Mouse (Mus musculus) left cerebral cortex, postnatal 25 days (tissue): ENCODE measurements around the gene Ptafr. TPM values are rescaled to one million over a fixed set of nuclear protein-coding genes. Genes with fewer than 3 reads are reported as not detected.

Experiments used
- DNase-seq, 2 experiments: peaks; one replicate each; pipeline ENCODE4 v3.0.0; 2022; ENCODE audit warnings: low spot score in 2 of 2, mixed read lengths in 1 of 2
- intact Hi-C: fragments of 180-260 bp; cut with DNase I; formaldehyde crosslinking; loops from one replicate; pipeline ENCODE4 v1.15.1; 2025
- total RNA-seq, 2 experiments: library from RNA; stranded (reverse); gene quantifications; 2 replicates each; pipeline ENCODE4 v1.2.3; 2021

Gene Ptafr
- total RNA-seq: 1 to 10 TPM; 1.6 to 1.7 TPM

DNA sequence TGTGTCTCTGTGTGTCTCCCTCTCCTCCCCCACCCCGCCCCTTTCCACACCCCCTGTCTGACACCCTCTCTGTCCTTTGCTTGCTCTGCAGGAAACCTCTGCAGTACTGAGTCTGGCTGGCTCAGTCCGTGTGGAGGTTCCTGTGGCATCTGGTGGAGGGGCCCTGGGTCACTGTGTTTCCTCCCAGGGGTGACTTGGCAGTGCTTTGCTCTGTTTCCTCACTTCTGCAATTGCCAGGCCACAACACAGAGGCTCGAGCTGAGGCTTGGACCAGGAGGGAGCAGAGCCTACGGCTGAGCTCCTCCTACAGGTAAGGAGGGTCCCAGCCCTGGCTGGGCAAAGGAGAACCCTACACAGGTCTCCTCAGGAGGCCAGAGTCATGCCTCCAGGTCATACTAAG lies at the start of gene Ptafr:
Ptafr (plus strand) TSS at position 103 of the 400 bp plus-strand sequence.
- no peak for DNase-seq
- intact Hi-C loops: no loop called here

DNA sequence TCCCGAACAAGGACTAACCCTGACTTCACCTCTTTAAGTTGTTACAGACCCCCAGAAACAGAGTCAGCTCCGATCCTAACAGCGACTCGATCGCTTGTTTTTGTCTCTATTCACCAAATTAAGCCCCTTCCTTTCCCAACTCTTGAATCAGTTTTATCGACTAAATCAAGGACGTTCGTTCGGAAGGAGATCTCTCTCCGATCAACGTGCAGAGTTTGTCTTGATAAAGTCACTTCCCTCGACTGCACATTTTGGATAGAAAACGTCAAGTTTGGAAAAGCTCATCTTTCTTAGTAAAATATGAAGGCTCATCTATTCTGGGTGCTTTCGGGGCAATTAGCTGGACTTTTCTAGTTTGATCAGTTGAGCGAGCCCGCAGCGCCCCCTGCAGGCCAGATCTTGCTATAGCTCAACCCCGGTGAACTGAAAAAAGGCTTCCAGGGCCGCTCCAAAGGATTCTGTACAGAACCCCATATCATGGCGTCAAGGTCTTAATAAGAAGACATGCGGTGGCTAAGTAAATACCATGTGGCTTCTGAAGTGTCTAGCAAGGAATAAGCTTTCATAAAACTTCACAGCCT lies 49.2 kb upstream of the Ptafr start:
- DNase-seq: peak; percentile 80 to 85
- intact Hi-C loops: loop anchor here (2.0 to 10.0 kb wide), 3 partner anchors 92 to 210 kb away; partner anchors contain the start of genes Phactr4, Rab42 and Rcc1

DNA sequence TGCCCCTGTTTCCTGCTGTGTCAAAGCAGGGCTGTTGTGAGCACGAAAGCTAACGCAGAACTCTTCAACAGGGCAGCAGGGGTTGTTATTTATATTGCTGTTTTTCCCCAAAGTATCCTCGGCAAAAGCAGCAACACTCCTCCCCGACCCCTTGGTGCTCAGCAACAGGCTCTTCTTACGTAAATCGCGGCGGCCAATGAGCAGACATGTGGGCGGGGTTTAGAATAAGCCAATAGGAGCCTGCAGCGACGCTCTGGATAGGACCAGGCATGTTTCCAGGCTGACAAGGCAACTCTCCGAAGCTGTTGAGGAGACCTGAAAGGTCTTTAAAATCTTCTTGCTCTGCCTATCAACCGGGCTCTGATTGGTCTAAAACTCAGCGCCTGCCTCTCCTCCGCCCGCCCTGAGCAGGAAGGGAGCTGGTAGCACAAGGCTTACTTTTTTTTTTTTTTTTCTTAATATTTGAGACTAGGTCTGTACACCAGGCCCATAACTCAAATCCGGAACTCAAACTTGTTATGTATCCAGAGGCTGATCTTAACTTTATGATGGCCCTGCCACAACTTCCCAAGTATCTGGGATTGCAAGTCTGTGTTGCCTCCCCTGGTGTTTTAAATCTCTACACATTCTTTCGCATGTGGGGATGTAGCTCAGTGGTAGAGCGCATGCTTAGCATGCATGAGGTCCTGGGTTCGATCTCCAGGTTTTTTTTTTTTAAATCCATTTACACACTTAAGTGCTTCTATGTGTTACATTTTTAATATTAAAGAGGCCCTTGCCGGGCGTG lies 48.3 kb upstream of the Ptafr start:
- intact Hi-C loops: loop anchor here (2.0 to 10.0 kb wide), 2 partner anchors 93 to 211 kb away; partner anchors contain the start of genes Phactr4 and Rab42
- peak; percentile 92 to 98 for DNase-seq

DNA sequence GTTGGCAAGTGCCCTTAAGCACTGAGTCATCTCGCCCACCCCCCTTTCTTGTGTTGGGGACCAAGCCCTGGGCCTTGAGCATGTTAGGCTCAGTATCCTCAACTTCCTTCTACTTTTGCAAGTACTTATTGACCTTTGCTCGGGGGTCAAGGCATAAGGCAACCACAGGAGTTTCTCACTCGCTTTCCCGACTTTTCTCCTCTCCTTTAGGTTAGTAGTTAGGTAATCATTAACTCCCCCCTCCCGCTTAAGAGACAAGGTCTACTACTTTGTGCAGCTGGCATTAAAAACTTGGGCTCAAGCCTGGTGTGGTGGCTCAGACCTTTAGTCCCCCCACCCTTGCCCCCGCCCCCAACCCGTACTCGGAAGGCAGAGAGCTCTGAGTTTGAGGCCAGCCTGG lies 45.8 kb upstream of the Ptafr start:
- intact Hi-C loops: loop anchor here (10.0 kb wide), 1 partner anchor 213 kb away; the partner anchor contains the start of gene Rab42
- DNase-seq: no peak

DNA sequence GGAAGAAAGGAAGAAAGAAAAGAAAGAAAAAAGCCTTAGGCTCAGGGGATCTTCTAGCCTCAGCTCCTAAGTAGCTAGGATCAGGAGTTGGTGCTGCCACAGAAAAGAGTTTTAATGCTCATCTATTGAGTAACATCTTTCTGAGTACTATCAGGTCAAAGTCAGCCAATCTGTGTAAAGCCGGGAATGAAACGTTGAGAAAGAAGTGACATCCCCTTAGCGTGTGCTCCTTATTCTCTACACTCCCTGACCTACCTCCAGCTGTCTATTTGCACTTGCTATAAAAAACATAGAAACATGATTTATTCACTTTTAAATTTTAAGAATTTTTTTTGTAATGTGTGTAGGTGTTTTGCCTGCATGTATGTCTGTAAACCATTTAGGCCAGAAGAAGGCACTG lies 44.7 kb upstream of the Ptafr start:
- no peak for DNase-seq
- intact Hi-C loops: loop anchor here (10.0 kb wide), 1 partner anchor 214 kb away; the partner anchor contains the start of gene Rab42

DNA sequence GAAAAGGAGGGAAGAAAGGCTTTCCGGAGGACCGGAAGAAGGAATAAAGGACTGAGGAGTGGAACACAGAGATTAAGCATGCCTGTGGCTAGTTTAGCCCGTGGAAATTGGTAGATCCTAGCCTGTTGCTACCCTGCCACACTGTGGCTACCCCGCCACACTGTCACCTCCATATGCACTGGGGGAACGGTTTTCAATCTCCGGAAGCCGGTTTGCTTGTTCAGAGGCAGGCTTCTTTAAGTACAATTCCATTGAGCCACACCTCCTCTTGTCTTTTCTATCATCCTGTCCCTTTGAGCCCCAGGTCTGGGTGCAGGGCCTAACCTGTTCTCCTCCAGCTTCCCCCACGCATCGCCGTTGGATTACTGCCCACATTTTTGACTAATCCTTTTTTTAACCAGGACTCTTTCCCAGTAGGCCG lies 39.5 kb upstream of the Ptafr start:
- intact Hi-C loops: no loop called here
- no peak for DNase-seq

DNA sequence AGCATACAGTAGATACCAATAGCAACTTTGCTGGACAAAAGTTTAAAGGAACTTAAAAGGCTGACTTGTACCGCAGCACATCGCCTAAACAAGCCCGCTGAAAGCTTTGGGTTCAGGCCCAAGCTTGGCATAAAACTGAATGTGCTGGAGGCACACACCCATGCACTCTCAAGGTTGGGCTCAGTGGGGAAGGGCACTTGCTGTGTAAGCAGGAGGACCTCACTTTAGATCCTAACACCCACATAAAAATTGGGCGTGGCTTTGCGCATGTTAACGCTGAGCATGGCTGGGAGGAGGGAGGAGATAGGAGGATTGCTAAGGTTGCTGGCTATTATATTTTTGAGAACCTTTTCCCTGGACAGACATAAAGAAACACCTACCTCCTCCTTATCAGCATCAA lies 39.1 kb upstream of the Ptafr start:
- DNase-seq: no peak
- intact Hi-C loops: no loop called here

DNA sequence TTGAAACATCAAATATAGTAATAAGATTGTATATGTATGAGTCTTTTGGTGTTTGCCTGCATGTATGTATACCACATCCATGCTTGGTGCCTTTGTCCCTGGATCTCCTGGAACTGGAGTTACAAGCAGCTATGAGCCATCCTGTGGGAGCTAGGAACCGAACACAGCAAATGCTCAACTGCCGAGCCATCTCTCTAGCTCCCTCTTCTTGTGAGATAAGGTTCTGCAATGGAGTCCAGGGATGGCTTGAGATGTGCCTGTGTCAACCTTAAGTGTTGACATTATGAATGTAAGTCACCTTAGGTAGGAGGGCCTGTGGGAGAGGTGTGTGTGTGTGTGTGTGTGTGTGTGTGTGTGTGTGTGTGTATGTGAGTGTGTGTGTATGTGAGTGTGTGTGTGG lies 37.2 kb upstream of the Ptafr start:
- DNase-seq: no peak
- intact Hi-C loops: no loop called here

DNA sequence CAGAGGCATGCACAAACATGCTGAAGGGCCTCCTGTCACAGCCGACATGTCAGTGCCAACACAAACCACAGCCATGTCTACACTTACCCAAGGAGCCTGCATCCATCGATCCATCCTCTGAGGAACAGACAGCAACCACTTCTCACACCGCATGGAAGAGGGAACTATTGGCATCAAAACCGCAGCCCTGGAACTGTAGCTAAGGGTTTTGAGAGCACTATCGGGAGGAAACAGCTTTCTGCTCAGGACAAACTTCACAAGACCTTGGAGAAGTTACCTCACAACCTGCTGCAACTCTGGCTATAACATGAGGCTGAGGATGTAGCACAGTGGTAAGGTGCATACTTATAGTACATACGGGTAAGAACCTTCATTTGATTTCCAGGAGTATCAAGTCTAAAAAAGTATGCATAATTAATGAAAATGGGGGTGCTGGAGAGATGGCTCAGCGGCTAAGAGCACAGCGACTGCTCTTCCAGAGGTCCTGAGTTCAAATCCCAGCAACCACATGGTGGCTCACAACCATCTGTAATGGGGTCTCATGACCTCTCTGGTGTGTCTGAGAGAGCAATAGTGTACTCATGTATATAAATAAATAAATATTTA lies 35.8 kb upstream of the Ptafr start:
- DNase-seq: no peak
- intact Hi-C loops: no loop called here

DNA sequence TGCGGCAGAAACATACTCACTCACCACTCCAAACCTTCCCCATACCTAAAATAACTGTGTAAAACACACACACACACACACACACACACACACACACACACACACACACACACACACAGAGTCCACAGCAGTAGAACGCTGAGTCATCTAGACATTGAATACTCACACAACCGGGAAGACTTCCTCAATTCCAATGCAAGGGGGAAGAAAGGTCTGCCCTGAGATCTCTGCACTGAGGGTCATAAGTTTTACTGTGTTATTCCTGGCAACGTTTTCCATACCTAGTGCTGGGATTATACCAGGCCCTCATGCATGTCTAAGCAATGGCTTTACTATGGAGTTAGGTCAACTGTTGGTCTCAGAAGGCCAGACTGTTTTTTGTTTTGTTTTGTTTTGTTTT lies 34.5 kb upstream of the Ptafr start:
- intact Hi-C loops: no loop called here
- no peak for DNase-seq

DNA sequence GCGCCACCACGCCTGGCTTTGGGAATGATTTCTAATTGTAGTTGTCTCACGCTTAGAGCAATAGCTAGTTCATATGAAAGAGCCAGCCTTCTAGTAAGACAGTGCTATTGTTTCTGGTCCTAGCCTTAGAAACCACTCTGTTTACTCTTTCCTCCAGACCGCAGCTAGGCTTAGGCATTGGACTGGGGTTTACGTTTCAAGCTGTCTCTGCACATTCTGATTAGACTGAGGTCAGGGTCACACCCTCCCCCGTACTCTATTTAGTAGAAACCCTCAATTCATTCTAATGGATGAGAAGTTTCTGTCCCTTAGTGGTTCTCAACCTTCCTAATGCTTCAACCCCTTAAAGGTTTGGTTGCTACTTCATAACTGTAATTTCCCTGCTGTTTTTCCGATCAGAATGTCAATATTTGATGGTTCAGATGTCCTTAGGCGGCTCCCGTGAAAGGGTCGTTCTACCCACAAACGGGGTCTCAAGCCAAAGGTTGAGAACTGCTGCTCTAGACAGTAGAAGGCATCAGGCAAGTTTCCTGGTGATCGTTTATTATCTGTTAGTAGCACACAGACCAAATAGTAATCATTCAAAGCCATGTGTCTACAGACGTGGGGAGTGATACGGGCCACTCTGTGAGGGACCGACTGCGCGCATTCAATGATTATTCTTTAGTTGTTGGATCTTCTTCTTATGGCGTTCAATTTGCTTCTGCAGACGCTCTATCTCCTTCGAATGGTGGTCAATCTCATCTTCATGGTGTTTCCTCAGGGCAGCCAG lies 33.6 kb upstream of the Ptafr start:
- no peak for DNase-seq
- intact Hi-C loops: loop anchor here (10.0 kb wide), 1 partner anchor 375 kb away; no protein-coding TSS in a partner anchor

DNA sequence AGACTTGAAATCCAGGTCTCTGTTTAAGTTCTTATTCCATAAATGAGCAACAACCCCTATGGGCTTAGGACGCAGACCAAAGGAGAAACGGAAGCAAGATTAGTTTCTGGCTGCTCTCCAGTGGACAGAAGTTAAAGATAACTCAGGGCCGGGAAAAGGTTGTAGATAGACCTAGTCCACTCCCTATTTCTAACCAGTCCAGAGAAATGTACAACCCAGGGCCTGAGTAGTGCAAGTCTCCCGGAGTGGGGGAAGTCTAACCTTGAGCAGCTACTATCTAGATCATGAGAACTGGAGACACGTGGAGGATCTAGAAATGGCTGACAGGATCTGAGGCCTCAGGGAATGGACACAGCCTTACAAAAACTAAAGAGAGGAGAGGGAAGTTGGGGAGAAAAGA lies 31.4 kb upstream of the Ptafr start:
- no peak for DNase-seq
- intact Hi-C loops: loop anchor here (10.0 kb wide), 1 partner anchor 372 kb away; no protein-coding TSS in a partner anchor

DNA sequence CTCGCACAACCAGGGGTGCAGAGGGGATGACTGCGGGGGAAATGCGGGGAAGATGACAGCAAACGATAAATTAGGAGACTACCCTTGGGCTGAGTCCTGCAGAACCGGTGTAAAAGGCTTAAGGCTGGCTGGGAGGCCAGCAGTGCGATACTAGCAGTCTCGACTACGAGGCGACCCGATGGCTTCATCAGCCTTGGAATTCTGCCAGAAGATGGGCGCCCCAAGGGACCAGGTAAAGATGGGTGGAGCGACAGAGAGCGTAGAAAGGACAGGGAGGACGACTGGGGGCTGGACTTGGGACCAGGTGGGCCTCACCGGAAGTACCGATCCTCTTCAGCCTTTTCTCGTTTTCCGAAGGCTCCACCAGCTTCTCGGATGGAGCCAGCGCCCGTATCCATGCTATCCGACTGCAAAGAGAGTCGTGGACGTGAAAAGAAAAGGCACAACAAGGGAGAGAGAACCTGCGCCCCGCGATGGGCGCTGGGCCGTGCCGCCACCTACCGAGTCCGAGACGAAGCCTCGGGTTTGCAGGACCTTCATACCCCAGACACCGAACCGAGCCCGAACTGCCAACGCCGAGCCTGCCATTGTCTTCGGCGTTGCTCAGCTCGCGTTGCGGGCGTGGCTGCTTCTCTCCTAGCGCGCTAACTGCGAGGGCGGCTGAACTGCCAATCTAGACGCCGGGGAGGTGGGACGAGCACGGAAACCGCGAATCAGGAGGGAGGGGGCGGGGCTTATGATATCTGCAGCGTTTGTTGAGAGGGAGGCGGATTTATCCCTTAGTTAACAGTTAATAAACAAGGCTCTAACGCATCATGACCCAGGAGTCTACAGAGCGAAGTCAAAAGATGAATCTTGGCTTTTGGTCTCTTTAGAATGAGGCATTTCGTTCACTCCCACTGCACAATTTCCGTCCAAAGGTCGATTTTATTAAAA lies 30.6 kb upstream of the Ptafr start, which contains the start of gene Atpif1:
Atpif1 (minus strand) TSS at position 679 of the 936 bp plus-strand sequence.
- intact Hi-C loops: loop anchor here (10.0 kb wide), 1 partner anchor 372 kb away; no protein-coding TSS in a partner anchor
- peak; percentile 89 to 93 for DNase-seq

DNA sequence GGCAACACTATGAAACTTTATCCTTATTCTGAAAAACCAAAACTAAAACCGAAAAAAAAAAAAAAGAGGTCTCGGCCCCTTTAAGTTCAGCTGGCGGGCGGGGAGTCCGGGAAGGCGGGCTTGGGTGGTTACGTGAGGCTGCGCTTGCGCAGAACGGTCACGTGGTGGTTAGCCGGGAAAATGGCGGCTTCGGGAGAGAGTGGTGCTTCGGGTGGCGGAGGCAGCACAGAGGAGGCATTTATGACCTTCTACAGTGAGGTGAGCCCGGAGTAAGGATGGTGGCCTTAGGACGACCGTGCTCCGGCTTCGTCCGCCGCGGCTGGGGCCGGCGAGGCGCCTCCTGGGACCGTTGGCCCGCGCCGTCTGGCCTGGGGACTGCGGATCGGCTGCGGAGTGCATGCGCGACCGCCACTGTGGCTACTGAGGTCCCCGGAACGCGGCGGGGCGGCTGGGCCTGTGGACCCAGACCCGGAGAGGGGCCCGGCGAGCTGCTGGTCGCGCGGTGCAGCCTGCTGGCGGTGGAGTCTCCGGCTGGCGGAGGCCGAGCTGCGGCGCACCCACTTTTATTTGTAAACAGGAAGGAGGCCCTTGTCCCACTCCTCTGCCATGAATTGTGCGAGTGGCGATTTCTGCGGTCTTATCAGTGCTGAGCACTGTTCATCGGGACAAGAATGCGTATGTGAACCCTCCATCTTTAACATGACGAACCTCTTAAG lies 28.3 kb upstream of the Ptafr start, which contains the start of gene Dnajc8:
Dnajc8 (plus strand) TSS at position 145 of the 716 bp plus-strand sequence.
- intact Hi-C loops: loop anchor here (10.0 kb wide), 1 partner anchor 369 kb away; no protein-coding TSS in a partner anchor

DNA sequence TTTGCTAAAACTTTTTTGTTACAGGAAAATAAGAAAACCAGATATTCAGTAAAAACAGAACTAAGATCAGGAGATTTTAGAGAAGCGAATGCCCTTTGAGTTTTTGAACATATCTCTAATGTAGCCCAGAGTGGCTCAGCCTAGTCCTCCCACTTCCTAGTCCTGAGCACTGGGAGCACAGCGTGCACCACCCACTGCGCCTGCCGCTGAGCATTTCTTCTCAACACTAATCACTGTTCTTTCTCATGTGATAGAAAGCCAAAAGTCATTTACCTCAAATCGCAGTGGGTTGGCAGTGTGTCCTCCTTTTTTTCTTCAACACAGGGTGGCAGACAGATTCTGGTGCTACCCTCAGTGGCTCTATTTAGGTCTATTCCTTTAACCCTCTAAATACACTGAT lies 24.4 kb upstream of the Ptafr start:
- DNase-seq: peak in 1 of 2 experiments; percentile 41
- intact Hi-C loops: loop anchor here (10.0 kb wide), 1 partner anchor 365 kb away; no protein-coding TSS in a partner anchor

More for the DNA sequence above, 28.3 kb upstream of the Ptafr start, which contains the start of gene Dnajc8:
- peak; percentile 93 to 95 for DNase-seq

DNA sequence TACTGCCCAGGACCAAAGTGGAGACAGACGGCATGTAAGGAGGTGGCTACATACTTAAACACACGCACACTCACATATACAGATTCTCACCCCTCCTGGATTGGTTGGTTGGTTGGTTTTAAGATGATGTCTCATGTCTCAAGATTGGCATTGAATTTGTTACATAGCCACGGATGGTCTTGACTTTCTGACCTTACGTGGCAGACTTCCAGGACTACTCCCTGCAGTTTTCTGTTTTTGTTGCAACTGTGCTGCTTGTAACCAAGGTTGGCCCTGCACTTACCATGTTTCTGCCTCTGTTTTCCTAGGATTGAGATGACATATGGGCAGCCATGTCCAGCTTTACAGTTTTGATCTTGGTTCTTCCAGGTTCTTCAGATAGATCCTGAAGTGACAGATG lies 22.5 kb upstream of the Ptafr start:
- no peak for DNase-seq
- intact Hi-C loops: no loop called here

DNA sequence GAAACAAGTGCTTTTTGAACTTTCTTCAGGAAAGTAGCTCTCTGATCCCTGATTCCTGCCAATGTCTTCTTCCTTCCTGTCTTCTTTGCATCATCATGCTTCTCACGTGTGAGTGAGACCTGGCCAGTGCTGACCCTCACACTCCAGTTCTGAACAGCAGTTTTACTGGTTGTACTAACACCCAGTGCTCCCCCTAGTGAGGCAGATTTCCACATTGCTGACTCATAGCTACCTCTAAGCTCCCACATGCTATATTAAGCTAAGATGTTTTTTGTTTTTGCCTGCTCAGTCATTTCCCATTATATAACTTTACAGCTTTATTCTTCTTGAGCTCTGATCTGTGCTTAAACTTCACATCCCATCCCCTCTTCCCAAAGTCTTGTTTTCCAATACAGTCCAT lies 21.1 kb upstream of the Ptafr start:
- DNase-seq: peak in 1 of 2 experiments; percentile 74
- intact Hi-C loops: no loop called here
